Mouse (Mus musculus): ENCODE data around the gene Yrdc. TPM values are rescaled to one million over a fixed set of nuclear protein-coding genes. Genes with fewer than 3 reads are reported as not detected.

Yrdc gene
- polyA plus RNA-seq, 1 experiment from 2014 or later = 35.0 TPM

DNA sequence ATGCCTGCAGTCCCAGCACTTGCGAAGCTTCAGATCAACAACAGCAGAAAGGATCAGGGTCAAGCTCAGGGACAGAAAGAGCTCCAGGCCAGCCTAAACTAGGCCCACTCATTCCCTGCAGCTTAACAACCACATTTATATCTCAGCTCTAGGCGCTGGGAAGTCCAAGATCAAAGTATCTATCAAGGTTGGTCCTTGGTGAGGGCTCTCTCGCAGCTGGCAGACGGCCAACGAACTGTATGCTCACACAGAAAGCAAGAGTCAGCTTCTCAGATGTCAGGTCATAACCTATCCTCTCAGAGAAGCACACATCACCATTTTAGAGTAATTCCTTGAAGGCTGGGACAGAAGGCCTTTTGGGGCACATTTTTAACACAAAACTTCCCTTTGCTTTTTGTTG lies 7.9 kb downstream of the Yrdc start:
- Histone ChIP-seq H3K9ac (no peak overlapping the region), H3K36me3 (peaks cover 37% of the 10 kb centered on the region), H3K27me3 (peaks cover 30% of the 10 kb centered on the region), H3K4me1 (peaks cover 15% of the 10 kb centered on the region), H3K9me3 (replicated peaks) (no peaks in the 10 kb centered on the region), H3K4me2 (no peak overlapping the region), H3K27ac (no peak overlapping the region), H3K4me3 (replicated peaks) (no peak overlapping the region)
- ATAC-seq (replicated peaks; ENCODE audit: low FRiP score) = no peak
- WGBS = 49% methylated on average over 5 of the region's 5 CpGs

DNA sequence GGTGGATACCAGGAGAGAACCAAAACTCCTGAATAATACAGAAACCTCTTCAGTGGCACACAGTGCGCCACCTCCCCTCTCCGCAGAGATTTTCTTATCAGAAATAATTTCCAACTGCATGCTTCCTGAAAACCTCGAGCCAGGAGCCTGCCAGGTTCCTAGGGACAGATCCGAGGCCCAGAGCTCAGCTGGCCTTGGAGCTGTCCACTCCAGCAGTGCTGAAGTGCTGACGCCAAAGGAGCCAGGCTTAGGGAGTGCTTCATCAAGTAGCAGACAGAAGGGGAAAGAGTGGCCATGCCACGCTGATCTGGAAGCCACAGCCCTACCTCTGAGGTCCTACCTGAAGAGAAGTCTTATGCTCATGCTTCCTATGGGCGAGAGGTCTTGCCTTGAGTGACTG lies 10.0 kb downstream of the Yrdc start:
- H3K27me3 ChIP-seq = peaks cover 37% of the 10 kb centered on the region
- H3K4me3 ChIP-seq (replicated peaks) = no peak overlapping the region
- H3K4me1 ChIP-seq = peaks cover 14% of the 10 kb centered on the region
- no peak overlapping the region for H3K4me2 ChIP-seq
- H3K9ac ChIP-seq = no peak overlapping the region
- no peak overlapping the region for H3K27ac ChIP-seq
- ATAC-seq (replicated peaks; ENCODE audit: low FRiP score) = 0 out of 2 replicates have a peak, but pooled peaks have one; percentile 46
- WGBS = 8% methylated on average over 7 of the region's 7 CpGs
- H3K9me3 ChIP-seq (replicated peaks) = no peaks in the 10 kb centered on the region
- peaks cover 18% of the 10 kb centered on the region for H3K36me3 ChIP-seq

DNA sequence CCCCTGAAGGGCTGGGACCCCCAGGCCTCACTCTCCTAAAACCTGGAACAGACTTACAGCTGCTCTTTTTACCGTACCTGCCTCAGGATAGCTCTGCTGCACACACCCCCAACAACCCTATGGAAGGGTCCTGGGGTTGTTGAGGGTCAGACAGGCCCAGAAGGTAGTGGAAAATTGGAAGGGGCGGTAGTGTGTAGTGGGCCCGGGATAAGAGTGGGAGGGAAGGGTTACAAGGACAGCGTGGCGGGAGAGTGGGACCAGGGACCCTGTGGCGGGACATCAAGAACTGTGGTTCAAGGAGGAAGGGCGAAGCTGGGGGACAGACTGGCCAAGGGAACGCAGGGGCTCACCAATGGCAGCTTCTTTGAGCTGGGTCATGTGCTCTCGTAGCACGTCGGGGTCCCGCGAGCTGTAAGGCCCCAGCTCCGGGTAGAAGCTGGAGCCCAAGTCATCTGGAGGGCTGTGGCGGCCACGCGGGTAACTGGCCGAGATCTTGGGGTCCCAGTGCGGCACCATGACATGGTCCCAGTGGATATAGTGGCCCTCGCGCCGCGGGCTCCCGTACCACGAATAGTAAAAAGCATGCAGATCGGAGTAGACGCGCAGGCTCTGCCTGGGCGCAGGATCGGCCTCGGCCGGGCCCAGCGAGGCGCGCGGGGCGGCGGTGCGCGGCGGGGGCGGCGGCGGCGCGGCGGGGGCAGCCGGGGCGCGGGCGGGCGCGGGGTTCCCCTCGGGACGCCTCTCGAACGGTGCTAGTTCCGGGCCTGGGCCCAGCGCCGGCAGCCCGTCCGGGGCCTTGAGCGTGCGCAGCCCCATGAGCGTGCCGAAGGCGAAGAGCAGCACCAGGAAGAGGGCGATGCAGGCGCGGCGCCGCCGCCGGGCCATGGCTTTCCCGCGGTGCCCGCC lies 11.1 kb downstream of the Yrdc start, which contains the start of gene Maneal:
Maneal (minus strand) TSS at position 889 of the 906 bp plus-strand sequence.
- no peak within 1 kb of the TSS for H3K27ac ChIP-seq
- H3K4me3 ChIP-seq (replicated peaks) = peak within 1 kb of the TSS; percentile 52
- WGBS = 4% methylated on average over 72 of the region's 77 CpGs
- peaks cover 8% of the 10 kb centered on the region for H3K36me3 ChIP-seq
- H3K4me1 ChIP-seq = peaks cover 14% of the 10 kb centered on the region
- no peak within 1 kb of the TSS; the same call in 1 of the 2 replicates for H3K9ac ChIP-seq
- peak within 1 kb of the TSS; percentile 86 for H3K4me2 ChIP-seq
- peaks cover 37% of the 10 kb centered on the region for H3K27me3 ChIP-seq
- ATAC-seq (replicated peaks; ENCODE audit: low FRiP score) = peak; percentile 9; the same call in 1 of the 2 replicates
- H3K9me3 ChIP-seq (replicated peaks) = no peaks in the 10 kb centered on the region

DNA sequence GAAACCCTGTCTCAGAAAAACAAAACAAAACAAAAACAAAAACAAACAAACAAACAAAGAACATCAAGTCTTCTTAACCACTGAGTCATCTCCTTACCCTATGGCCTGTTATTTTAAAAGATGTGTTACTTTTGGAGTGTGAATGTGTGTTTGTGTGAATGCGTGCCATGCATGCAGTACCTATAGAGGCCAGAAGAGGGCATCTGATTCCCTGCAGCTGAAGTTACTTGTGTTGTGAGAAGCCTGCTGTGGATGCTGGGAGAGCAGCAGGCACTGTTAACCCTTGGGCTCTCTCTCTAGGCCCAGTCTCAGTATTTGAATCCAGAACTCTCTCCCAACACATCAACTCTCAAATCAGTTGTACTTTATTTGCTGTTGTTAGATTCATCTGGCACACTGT lies 22.2 kb downstream of the Yrdc start:
- 0 out of 2 replicates have a peak, but pooled peaks cover 3% of the 10 kb centered on the region for H3K9me3 ChIP-seq (replicated peaks)
- no peak for ATAC-seq (replicated peaks; ENCODE audit: low FRiP score)
- no peak overlapping the region for H3K4me2 ChIP-seq
- no peak overlapping the region for H3K9ac ChIP-seq
- H3K27ac ChIP-seq = no peak overlapping the region
- no peaks in the 10 kb centered on the region for H3K36me3 ChIP-seq
- 91% methylated on average over 1 of the region's 1 CpGs for WGBS
- H3K4me1 ChIP-seq = no peaks in the 10 kb centered on the region
- H3K4me3 ChIP-seq (replicated peaks) = no peak overlapping the region
- no peaks in the 10 kb centered on the region for H3K27me3 ChIP-seq

DNA sequence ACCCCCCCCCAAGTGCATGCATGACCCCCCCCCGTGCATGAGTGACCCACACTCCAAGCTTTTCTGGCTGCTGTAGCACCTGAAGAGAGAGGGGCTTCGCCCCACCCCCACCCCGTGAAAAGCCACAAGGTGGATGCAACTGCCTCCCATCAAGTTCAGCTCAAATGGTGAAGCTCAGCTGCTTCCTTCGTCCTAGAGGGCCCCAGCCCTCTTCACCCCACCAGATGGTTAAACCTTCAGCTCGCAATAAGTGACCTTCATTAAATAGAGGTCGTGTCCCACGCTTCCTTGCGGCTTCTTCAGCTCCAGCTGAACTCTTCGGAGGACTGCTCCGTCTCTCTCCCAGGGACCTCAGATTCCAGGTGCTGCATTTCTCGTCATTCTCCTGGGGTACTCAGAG lies 30.1 kb downstream of the Yrdc start, which contains the start of gene Epha10:
Epha10 (plus strand) TSS at position 301 of the 400 bp plus-strand sequence.
- ATAC-seq (replicated peaks; ENCODE audit: low FRiP score) = no peak
- H3K36me3 ChIP-seq = no peaks in the 10 kb centered on the region
- H3K27me3 ChIP-seq = peaks cover 68% of the 10 kb centered on the region
- peak within 1 kb of the TSS; percentile 70 for H3K4me2 ChIP-seq
- H3K9ac ChIP-seq = no peak within 1 kb of the TSS
- peaks cover 20% of the 10 kb centered on the region for H3K4me1 ChIP-seq
- WGBS = 3% methylated on average over 11 of the region's 11 CpGs
- H3K27ac ChIP-seq = no peak within 1 kb of the TSS
- no peaks in the 10 kb centered on the region for H3K9me3 ChIP-seq (replicated peaks)
- H3K4me3 ChIP-seq (replicated peaks) = peak within 1 kb of the TSS; percentile 40

DNA sequence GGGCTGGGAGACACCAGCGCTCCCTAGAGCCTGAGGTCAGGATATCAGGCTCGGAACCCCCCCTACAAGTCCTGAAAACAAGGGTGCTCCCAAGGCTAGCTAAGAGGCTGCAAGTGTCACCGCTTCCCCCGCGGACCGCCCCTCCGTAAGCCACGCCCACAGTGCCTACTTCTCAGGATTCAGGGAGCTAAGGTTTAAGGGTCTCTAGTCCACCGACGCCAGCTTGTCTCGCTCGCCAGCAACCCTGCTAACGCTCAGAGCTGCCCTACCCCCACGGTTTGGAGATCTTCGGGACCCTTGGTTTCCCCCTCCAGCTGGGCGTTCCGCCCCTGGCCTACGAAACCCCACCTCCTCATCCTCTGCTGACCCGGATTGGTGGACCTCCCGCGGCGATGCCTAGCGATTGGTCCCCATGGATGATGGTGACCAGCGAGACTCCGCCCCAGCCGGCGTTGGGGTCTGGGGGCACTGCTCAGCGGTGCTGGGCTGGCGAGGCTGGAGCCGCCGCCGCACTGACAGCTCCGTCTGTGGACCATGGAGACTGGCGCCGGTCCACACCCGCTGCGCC lies 30.9 kb downstream of the Yrdc start:
- under 1% methylated on average over 37 of the region's 37 CpGs for WGBS
- Histone ChIP-seq H3K4me3 (replicated peaks) (peak overlapping the region; percentile 40), H3K4me1 (peaks cover 20% of the 10 kb centered on the region), H3K9me3 (replicated peaks) (no peaks in the 10 kb centered on the region), H3K4me2 (peak overlapping the region; percentile 70), H3K27me3 (peaks cover 77% of the 10 kb centered on the region), H3K36me3 (no peaks in the 10 kb centered on the region), H3K27ac (no peak overlapping the region), H3K9ac (no peak overlapping the region)
- ATAC-seq (replicated peaks; ENCODE audit: low FRiP score) = peak; percentile 79

DNA sequence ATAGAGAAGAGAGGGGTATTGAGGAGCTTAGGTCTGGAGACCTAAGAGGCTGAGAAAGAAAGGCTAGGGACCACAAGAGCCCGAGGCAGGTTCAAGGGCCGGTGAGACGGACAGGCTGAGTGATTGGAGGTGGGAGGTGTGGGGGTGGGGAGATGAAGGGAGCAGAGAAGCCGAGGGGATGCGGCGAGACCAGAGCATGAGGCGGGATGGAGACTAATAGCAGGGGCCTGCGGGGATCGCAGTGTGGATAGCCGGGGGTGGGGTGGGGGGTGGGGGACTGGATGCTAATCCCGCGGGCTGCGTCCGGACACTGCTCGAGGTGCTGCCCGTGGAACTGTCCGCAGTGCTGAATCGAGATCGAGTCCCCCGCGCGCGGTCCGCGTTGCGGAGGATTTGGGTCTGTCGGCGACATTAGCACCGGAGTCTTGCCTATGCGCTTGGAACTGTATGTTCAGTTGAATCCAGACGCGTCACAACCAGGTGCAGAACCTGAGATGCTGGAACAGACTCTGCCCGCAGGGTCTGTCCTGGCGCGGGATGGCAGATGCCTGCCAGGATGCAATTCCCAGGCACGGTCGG lies 31.8 kb downstream of the Yrdc start:
- Histone ChIP-seq H3K36me3 (no peaks in the 10 kb centered on the region), H3K27ac (no peak overlapping the region), H3K9ac (no peak overlapping the region), H3K4me2 (peak overlapping the region; percentile 70), H3K4me3 (replicated peaks) (peak overlapping the region; percentile 40), H3K27me3 (peaks cover 82% of the 10 kb centered on the region), H3K4me1 (peaks cover 20% of the 10 kb centered on the region), H3K9me3 (replicated peaks) (no peaks in the 10 kb centered on the region)
- ATAC-seq (replicated peaks; ENCODE audit: low FRiP score) = peak; percentile 43; the same call in 1 of the 2 replicates
- 1% methylated on average over 37 of the region's 37 CpGs for WGBS

DNA sequence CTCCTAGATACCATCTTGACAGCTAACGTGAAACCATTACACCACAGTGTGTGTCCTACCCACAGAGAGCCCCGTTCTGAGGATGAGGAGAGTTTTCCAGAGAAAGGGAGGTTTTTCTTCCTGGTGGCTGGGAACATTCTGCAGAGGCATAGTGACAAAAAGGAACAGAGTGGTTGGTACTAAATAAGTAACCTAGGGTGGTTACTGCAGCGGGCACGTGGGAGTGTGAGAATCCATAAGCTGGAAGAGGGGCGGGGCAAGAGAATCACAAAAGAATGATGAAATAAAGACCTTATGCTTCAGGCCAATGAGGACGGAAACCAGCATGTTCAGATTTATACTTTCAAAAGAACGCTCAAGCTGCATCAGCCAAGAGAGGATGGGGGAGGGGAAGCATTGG lies 38.2 kb downstream of the Yrdc start:
- ATAC-seq (replicated peaks; ENCODE audit: low FRiP score) = no peak
- H3K4me3 ChIP-seq (replicated peaks) = no peak overlapping the region
- WGBS = 70% methylated on average over 7 of the region's 7 CpGs
- H3K9me3 ChIP-seq (replicated peaks) = no peaks in the 10 kb centered on the region
- peaks cover 89% of the 10 kb centered on the region for H3K27me3 ChIP-seq
- H3K27ac ChIP-seq = no peak overlapping the region
- H3K9ac ChIP-seq = no peak overlapping the region
- no peaks in the 10 kb centered on the region for H3K36me3 ChIP-seq
- H3K4me2 ChIP-seq = no peak overlapping the region
- no peaks in the 10 kb centered on the region for H3K4me1 ChIP-seq

DNA sequence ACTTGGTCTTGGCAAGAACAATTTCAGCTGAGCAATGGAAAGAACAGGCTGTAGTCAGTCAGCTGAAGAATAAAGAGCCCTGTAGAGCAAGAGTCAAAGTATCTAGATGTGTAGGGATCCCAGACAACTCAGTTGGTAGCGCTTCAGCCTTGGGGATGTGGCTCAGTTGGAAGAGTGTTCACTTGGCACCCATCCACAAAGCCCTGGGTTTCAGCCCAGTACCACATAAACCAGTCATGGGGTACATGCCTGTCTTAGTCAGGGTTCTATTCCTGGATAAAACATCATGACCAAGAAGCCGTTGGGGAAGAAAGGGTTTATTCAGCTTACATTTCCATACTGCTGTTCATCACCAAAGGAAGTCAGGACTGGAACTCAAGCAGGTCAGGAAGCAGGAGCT lies 39.5 kb downstream of the Yrdc start:
- WGBS = 84% methylated on average over 2 of the region's 2 CpGs
- ATAC-seq (replicated peaks; ENCODE audit: low FRiP score) = no peak
- Histone ChIP-seq H3K4me2 (no peak overlapping the region), H3K36me3 (no peaks in the 10 kb centered on the region), H3K9ac (no peak overlapping the region), H3K9me3 (replicated peaks) (no peaks in the 10 kb centered on the region), H3K27ac (no peak overlapping the region), H3K27me3 (peaks cover 90% of the 10 kb centered on the region), H3K4me3 (replicated peaks) (no peak overlapping the region), H3K4me1 (peaks cover 6% of the 10 kb centered on the region)

DNA sequence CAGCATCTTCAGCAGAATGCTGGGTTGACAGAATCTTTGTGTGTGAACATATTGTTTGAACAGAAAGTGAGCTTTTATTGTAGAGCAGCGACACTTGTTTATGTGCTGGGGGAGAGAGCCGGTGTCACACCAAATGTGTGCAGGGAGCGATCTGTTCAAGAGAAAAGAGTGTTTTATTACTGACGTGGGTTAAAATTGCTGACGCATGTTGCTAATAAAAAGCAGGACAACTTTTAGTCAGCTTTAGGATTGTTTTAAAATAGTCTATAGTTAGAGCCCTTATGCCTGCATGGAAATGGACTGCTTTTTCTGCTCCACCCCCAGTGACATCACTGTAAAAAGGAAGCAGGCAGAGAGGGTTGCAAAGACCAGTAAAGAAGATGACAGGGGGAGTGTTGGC lies 40.4 kb downstream of the Yrdc start:
- 61% methylated on average over 5 of the region's 5 CpGs for WGBS
- H3K27me3 ChIP-seq = peaks cover 91% of the 10 kb centered on the region

DNA sequence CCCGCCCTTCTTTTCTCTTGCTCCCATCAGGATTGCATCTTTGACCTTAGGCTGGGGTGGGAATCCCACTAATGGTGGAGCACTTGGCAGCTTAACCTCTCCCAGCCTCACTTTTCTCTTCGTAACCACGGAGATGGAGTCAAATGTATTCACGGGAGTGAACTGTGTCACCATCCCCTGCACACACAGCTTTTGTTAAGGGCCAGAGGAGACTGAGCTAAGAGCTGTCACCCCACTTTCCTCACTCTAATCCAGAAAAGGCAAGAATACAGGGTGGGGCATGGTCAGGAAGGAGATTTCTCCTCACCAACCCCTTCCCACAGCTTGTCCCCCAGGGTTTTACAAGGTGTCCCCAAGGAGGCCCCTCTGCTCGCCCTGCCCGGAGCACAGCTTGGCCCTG lies 43.3 kb downstream of the Yrdc start:
- H3K4me2 ChIP-seq = no peak overlapping the region
- H3K27me3 ChIP-seq = peaks cover 89% of the 10 kb centered on the region
- no peaks in the 10 kb centered on the region for H3K9me3 ChIP-seq (replicated peaks)
- WGBS = 33% methylated on average over 6 of the region's 6 CpGs
- no peak overlapping the region for H3K4me3 ChIP-seq (replicated peaks)
- H3K4me1 ChIP-seq = peaks cover 9% of the 10 kb centered on the region
- no peak overlapping the region for H3K9ac ChIP-seq
- no peak for ATAC-seq (replicated peaks; ENCODE audit: low FRiP score)
- H3K36me3 ChIP-seq = no peaks in the 10 kb centered on the region
- no peak overlapping the region for H3K27ac ChIP-seq

More for the DNA sequence above, 40.4 kb downstream of the Yrdc start:
- Histone ChIP-seq H3K9ac (no peak overlapping the region), H3K36me3 (no peaks in the 10 kb centered on the region), H3K9me3 (replicated peaks) (no peaks in the 10 kb centered on the region), H3K27ac (no peak overlapping the region), H3K4me2 (no peak overlapping the region), H3K4me3 (replicated peaks) (no peak overlapping the region), H3K4me1 (peaks cover 9% of the 10 kb centered on the region)
- ATAC-seq (replicated peaks; ENCODE audit: low FRiP score) = no peak

Measured in kidney, embryonic 15.5 days (tissue).